Mouse (Mus musculus) testis, postnatal 10 days (tissue): ENCODE data around the gene Uri1.
A peak's percentile ranks its signal among the peaks of the same experiment; 100 is the strongest.

ENCODE experiments used
- DNase-seq: peaks from one replicate; pipeline ENCODE4 v3.0.0; 2021; ENCODE audit warnings: low spot score

Uri1 gene

GRCm38 (mm10) chr7:38013946-38014345, 9.4 kb downstream of the Uri1 start:
- no peak for DNase-seq

GRCm38 (mm10) chr7:38012811-38013210, 10.5 kb downstream of the Uri1 start:
- no peak for DNase-seq

GRCm38 (mm10) chr7:38008359-38008758, 15.0 kb downstream of the Uri1 start:
- DNase-seq = no peak

- DNase-seq = no peak
Observed at GRCm38 (mm10) chr7:38002451-38002850, 20.9 kb downstream of the Uri1 start.

- no peak for DNase-seq
Observed at GRCm38 (mm10) chr7:37999691-38000090, 23.7 kb downstream of the Uri1 start.

- DNase-seq = no peak
Observed at GRCm38 (mm10) chr7:37992861-37993260, 30.5 kb downstream of the Uri1 start.

DNA sequence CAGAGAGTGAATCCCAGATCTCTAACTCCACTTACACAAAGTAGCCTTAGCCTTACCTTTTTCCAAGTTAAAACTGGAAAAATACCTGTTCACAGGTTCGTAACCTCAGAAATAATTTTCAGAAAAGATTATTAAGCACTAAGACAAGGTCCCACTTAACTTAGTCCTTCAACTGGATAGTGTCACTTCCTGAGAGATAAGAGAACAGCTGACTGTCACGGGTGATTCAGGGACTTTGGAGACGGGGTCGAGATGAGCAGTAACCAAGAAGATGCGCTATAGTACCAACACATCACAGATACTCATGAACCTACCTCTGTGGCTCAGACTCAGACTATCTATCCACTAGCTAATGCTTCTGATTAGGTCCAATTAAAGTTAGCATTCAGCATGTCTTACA, 38.5 kb downstream of the Uri1 start:
- DNase-seq = no peak

DNA sequence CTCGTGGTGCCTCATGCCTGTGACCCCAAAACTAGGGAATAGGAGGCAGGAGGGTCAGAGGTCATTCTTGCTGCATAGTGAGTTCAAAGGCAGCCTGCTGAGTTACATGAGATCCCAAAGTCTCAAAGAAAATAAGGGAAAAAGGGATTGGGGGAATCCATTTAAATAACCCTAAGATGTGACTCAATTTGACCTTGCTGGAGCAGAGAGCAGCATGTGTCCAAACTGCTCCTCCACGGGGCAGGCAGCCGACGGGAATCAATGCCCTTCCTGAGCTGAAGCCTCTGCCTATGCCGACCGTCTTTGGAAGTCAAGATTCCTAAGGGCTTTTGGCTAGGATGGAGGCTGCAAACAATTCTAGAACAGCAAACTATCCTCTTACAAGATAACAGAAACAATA, 39.9 kb downstream of the Uri1 start:
- no peak for DNase-seq

- no peak for DNase-seq
Observed at GRCm38 (mm10) chr7:37979729-37980128, 43.6 kb downstream of the Uri1 start.

DNA sequence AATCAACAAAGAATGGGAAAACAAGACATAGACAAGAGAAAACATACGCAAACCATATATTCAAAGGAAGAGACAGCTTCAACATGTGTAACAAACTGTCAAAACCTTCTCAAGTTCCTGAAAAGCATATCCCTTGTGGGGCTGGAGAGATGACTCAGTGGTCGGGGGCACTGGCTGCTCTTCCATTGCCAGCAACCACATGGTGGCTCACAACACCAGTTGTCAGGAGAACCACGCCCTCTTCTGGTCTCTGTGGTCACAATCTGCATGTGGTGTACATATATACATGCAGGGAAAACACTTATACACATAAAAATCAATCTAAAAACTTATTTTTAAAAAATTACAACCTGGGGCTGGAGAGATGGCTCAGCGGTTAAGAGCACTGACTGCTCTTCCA, 44.9 kb downstream of the Uri1 start:
- DNase-seq = no peak

- DNase-seq = no peak
Observed at GRCm38 (mm10) chr7:37977676-37978075, 45.7 kb downstream of the Uri1 start.

DNA sequence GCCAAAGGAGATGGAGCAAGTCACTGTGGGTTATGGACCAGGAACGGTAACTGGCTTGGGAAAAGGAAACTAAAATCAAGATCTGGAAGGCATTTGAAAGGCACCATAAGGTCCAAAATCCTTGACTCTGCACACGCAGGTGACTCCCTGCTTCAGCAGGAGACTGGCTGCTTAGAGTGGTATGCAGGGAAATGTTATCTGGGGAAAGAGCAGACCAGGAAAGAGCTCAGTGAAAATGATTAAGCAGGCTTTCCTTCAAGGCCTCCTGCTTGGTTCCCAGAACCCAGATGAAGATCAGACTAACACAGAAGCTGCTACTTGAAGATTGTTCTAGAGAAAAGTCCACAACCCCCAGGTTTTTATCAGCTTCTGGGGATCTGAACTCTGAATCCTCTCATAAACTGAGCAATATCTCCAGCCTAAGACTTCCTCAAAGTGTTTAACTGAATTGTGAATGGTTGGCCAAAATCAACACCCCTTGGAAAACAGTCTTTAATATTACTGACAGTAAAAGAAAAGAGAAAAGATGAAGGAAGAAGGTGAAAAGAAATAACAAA, 50.3 kb downstream of the Uri1 start:
- DNase-seq = no peak

GRCm38 (mm10) chr7:37972571-37972970, 50.8 kb downstream of the Uri1 start:
- no peak for DNase-seq

DNA sequence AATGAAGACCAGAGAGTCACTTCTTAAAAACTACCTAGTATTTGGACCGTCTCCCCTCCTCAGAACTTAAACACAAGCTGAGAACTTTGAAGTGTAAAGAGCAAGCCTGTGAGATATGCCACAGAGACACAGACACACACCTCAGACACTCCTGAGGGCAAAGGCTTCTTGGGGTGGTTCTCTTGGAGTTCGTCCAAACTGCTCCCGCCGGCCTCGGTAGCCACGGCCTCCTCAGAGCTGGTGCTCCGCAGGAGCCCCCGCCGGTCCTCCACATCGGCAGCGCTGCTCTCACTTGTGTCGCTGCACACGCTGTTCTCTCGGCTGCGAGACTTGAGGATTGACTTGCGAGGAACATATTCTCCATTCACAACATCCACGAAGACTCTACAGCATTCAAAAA, 61.0 kb downstream of the Uri1 start:
- no peak for DNase-seq

- DNase-seq = no peak
Observed at GRCm38 (mm10) chr7:37961247-37961646, 62.1 kb downstream of the Uri1 start.

DNA sequence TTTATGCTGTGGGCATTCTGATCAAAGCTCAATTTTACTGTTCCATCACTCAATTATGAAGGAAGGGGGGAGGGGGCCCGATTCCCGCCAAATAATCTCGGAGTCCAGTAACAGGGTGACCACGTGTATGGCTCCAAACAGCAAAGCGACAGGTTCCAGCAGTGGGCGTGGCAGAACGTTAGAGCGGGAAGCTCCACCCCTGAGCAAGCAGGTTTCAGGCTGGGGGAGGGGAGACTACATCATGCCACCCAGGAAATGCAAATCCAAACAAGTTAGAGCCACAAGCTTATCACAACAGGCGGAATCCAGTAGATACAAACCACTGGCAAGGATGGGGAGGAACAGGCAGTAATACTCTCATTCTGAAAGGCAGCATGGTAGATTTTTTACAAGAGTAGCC, 71.5 kb downstream of the Uri1 start:
- no peak for DNase-seq

GRCm38 (mm10) chr7:37936459-37936858, 86.9 kb downstream of the Uri1 start:
- DNase-seq = no peak

DNA sequence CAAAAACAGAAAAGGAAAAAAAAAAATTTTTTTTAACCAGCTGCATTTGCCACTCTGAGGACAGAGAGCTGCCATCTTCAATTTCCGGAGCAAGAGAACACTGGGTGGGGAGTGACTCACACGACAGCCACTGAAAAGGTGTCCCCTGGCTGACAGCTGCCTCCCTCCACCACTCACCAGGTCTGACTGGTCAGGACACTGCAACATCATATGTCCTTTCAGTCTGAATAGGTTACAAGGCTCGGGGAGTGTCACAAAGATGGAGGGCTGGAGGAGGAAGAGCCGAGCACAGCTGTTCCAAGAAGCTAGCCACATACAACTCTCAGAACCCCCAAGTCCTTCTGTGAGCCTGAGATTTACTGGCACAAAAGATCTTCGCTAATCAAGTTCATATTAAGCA, 87.6 kb downstream of the Uri1 start:
- no peak for DNase-seq

DNA sequence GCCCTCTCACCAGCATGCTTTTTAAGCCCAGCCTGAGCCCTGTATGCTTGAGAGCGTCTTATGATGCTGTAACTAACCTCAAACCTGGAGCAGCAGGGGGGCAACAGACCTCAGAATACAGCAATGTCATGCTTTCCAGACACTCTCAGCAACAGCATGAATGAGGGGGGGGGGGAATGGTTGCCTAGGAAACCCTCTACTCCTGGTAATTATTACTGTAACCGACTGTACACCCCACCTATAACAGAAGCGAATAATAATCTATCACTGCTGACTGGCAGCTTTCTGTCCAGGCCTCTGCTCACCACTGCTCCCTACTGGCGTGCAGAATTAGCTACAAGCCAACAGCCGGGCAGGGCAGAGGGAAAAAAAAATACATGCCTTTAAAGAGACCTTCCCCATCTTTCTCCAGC, 88.6 kb downstream of the Uri1 start:
- DNase-seq = peak; percentile 69

- no peak for DNase-seq
Observed at GRCm38 (mm10) chr7:37933754-37934308, 89.5 kb downstream of the Uri1 start.

DNA sequence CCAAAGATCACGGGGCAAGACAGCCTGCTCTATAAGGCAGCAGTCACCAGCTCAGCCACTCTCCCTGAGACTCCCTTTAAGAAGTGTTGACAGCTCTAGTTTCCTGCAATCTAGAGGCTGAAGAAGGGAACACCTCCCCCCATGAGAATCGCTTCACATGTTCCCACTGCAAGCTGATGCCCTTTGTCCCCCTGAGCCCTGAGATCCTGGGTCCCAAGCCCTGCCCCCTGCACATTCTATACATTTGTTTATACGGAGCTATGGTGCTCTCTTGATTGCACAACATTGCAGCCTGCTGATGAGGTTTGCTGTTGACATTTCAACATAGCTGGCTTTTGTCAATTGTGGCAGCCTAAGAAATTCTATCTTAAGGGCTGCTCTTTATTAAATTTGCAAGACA, 91.7 kb downstream of the Uri1 start:
- no peak for DNase-seq

DNA sequence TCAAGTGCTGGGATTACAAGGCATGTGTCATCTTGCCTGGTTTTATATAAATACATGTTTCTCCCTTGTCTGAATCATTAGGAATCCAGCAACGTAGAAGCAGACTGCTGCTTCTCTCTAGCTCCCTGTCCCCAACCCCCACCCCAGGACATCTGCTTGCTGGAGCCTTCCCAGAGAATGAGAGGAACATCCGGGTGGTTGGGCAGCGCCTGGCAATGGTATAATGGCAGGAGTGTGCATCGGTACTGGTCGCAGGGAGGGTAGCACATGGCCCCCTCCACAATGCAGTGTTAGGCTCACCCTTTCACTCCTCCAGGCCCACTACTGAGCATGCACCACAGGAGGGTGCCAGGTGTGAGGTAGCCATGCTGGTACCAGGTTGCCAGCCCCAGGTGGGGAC, 93.6 kb downstream of the Uri1 start:
- DNase-seq = no peak

GRCm38 (mm10) chr7:37922999-37923398, 100.4 kb downstream of the Uri1 start:
- DNase-seq = no peak

- peak; percentile 31 for DNase-seq
Observed at GRCm38 (mm10) chr7:37921681-37922430, 101.5 kb downstream of the Uri1 start.
